Mouse (Mus musculus): ENCODE data around the gene Cstf2t.

Cstf2t gene

GRCm38 (mm10) chr19:31082662-31083429, at the start of gene Cstf2t:
Gene Cstf2t (plus strand): TSS chr19:31082837.
- DNase-seq = peak; percentile 100

GRCm38 (mm10) chr19:31038951-31039350, 43.7 kb upstream of the Cstf2t start:
- no peak for DNase-seq

- no peak for DNase-seq
Observed at GRCm38 (mm10) chr19:31040948-31041847, 41.4 kb upstream of the Cstf2t start.

GRCm38 (mm10) chr19:31046601-31047000, 36.0 kb upstream of the Cstf2t start:
- DNase-seq = peak; percentile 14

- DNase-seq = no peak
Observed at GRCm38 (mm10) chr19:31064740-31065139, 17.9 kb upstream of the Cstf2t start.

GRCm38 (mm10) chr19:31065206-31065781, 17.3 kb upstream of the Cstf2t start:
- no peak for DNase-seq

- DNase-seq = no peak
Observed at GRCm38 (mm10) chr19:31073959-31074716, 8.5 kb upstream of the Cstf2t start.

- no peak for DNase-seq
Observed at GRCm38 (mm10) chr19:31074717-31075063, 7.9 kb upstream of the Cstf2t start.

GRCm38 (mm10) chr19:31076106-31076505, 6.5 kb upstream of the Cstf2t start:
- no peak for DNase-seq

- DNase-seq = no peak
Observed at GRCm38 (mm10) chr19:31078241-31078640, 4.4 kb upstream of the Cstf2t start.

GRCm38 (mm10) chr19:31082226-31082625, 411 bp upstream of the Cstf2t start:
- no peak for DNase-seq

GRCm38 (mm10) chr19:31083761-31084160, 1.1 kb downstream of the Cstf2t start:
- DNase-seq = no peak

GRCm38 (mm10) chr19:31097857-31098256, 15.2 kb downstream of the Cstf2t start:
- no peak for DNase-seq

GRCm38 (mm10) chr19:31099369-31099768, 16.7 kb downstream of the Cstf2t start:
- DNase-seq = peak; percentile 10

- DNase-seq = no peak
Observed at GRCm38 (mm10) chr19:31104764-31105163, 22.1 kb downstream of the Cstf2t start.

GRCm38 (mm10) chr19:31106036-31106435, 23.4 kb downstream of the Cstf2t start:
- no peak for DNase-seq

- no peak for DNase-seq
Observed at GRCm38 (mm10) chr19:31106835-31107554, 24.4 kb downstream of the Cstf2t start.

GRCm38 (mm10) chr19:31114690-31115089, 32.1 kb downstream of the Cstf2t start:
- peak; percentile 52 for DNase-seq

- no peak for DNase-seq
Observed at GRCm38 (mm10) chr19:31124628-31125027, 42.0 kb downstream of the Cstf2t start.

- DNase-seq = peak; percentile 21
Observed at GRCm38 (mm10) chr19:31132614-31133013, 50.0 kb downstream of the Cstf2t start.

- no peak for DNase-seq
Observed at GRCm38 (mm10) chr19:31136316-31136715, 53.7 kb downstream of the Cstf2t start.

All from kidney, adult 9 months (tissue).